Comparison of ENCODE assay signal across 19 mouse cellular contexts in genomic region chr5:88499781-88500180, GRCm38 (mm10). TPM values are rescaled to one million over a fixed set of nuclear protein-coding genes. Genes with fewer than 3 reads are reported as not detected.
DNase-seq lines count a peak whose midpoint lies in the region; ATAC-seq lines count a peak whose summit lies in the region.
"Had no signal": no experiment of that assay in that cellular context is flagged by ENCODE, and none has a peak within 500 bp of the region (broad histone marks: within the 10 kb centered on the region; RNA-seq: fewer than 3 reads in every experiment).

No protein-coding gene starts in this region.

- no peak overlapping the region for H3K4me3 ChIP-seq in heart, embryonic 16.5 days (ENCODE audit: low read length)
- H3K4me3 ChIP-seq: forebrain, embryonic 15.5 days; heart, embryonic 12.5 days; left cerebral cortex, adult 2 months; limb, embryonic 15.5 days; neural tube, embryonic 15.5 days had no signal

- ATAC-seq in heart, embryonic 16.5 days (replicated peaks; ENCODE audit: extremely low read depth, insufficient read depth, low FRiP score) = peak; percentile 84
- ATAC-seq in megakaryocyte progenitor cell, adult 5-6 weeks (replicated peaks; ENCODE audit: poor library complexity) = peak; percentile 65
- ATAC-seq in erythroblast, adult 5-6 weeks (replicated peaks; ENCODE audit: low FRiP score, poor library complexity, severe bottlenecking) = no peak
- ATAC-seq: forebrain, embryonic 15.5 days had no signal

- 76% methylated on average over 3 of the region's 3 CpGs for WGBS in heart, embryonic 16.5 days

- H3K36me3 ChIP-seq in heart, embryonic 16.5 days (ENCODE audit: control insufficient read depth, insufficient read depth) = no peaks in the 10 kb centered on the region
- H3K36me3 ChIP-seq: forebrain, embryonic 15.5 days; G1E; heart, embryonic 12.5 days; limb, embryonic 15.5 days; neural tube, embryonic 15.5 days had no signal

- no peak overlapping the region for H3K4me2 ChIP-seq in heart, embryonic 16.5 days (ENCODE audit: low read depth, low read length)
- H3K4me2 ChIP-seq: forebrain, embryonic 15.5 days; heart, embryonic 12.5 days; limb, embryonic 15.5 days; neural tube, embryonic 15.5 days had no signal

- no peak overlapping the region for H3K9ac ChIP-seq in heart, embryonic 16.5 days (ENCODE audit: low read length)
- H3K9ac ChIP-seq: forebrain, embryonic 15.5 days; heart, embryonic 12.5 days; limb, embryonic 15.5 days; neural tube, embryonic 15.5 days had no signal

- H3K9me3 ChIP-seq in heart, embryonic 16.5 days (replicated peaks; ENCODE audit: control insufficient read depth, low read length) = no peaks in the 10 kb centered on the region
- H3K9me3 ChIP-seq: forebrain, embryonic 15.5 days; G1E; heart, embryonic 12.5 days; limb, embryonic 15.5 days; neural tube, embryonic 15.5 days had no signal

- H3K27me3 ChIP-seq in heart, embryonic 16.5 days (ENCODE audit: control insufficient read depth, insufficient read depth, low read length) = no peaks in the 10 kb centered on the region
- H3K27me3 ChIP-seq: forebrain, embryonic 15.5 days; heart, embryonic 12.5 days; limb, embryonic 15.5 days; neural tube, embryonic 15.5 days had no signal

- no peaks in the 10 kb centered on the region for H3K4me1 ChIP-seq in heart, embryonic 16.5 days (ENCODE audit: control insufficient read depth, insufficient read depth, low read length)
- H3K4me1 ChIP-seq: forebrain, embryonic 15.5 days; heart, embryonic 12.5 days; limb, embryonic 15.5 days; neural tube, embryonic 15.5 days had no signal

- DNase-seq in heart, adult 8-10 months (ENCODE audit: low spot score) = no peak
- peak; percentile 12 for DNase-seq in urinary bladder, postnatal 14 days (ENCODE audit: low spot score)
- no peak for DNase-seq in urinary bladder, postnatal 25 days (ENCODE audit: low spot score)
- DNase-seq in left cerebral cortex, postnatal 36 days (ENCODE audit: low spot score in 2 of 2) = no peak
- no peak for DNase-seq in adrenal gland, adult 18-20 months (ENCODE audit: low spot score in 2 of 2)
- DNase-seq: gastrocnemius, postnatal 10 days; kidney, adult 8-10 months had no signal

- intact Hi-C loops in left cerebral cortex, postnatal 36 days (cut with DNase I) = no loop called here

- H3K27ac ChIP-seq in heart, embryonic 16.5 days (ENCODE audit: low read length) = no peak overlapping the region
- H3K27ac ChIP-seq: forebrain, embryonic 15.5 days; left cerebral cortex, adult 2 months; limb, embryonic 15.5 days; neural tube, embryonic 15.5 days had no signal

RNA-seq across cellular contexts. Expression of gene Enam, which starts 12.0 kb away (rescaled TPM):
- not detected in 2 replicates for polyA plus RNA-seq in heart, embryonic 16.5 days (2015; fragmentation: Nextera tagmentation; extraction: Ambion mirVana)
- total RNA-seq in heart, adult 8-10 months (2022) = not detected
- not detected in 2 replicates for total RNA-seq in megakaryocyte progenitor cell, adult 5-6 weeks (2015)
- not detected in 2 replicates for total RNA-seq in megakaryocyte progenitor cell, adult 5-6 weeks (2017)
- total RNA-seq in erythroblast, adult 5-6 weeks (2015; ENCODE audit: low replicate concordance) = not detected in 2 replicates
- not detected in 2 replicates for total RNA-seq in erythroblast, adult 5-6 weeks (2017; ENCODE audit: low replicate concordance)
- total RNA-seq in left cerebral cortex, postnatal 36 days (2021) = not detected
- total RNA-seq in adrenal gland, adult 18-20 months (2021) = not detected
- total RNA-seq: gastrocnemius, postnatal 10 days; left cerebral cortex, adult 2 months; midbrain, postnatal 0 days had no signal
- polyA plus RNA-seq: forebrain, embryonic 15.5 days; G1E; heart, embryonic 12.5 days; hindbrain, embryonic 11.5 days; midbrain, postnatal 0 days; neural tube, embryonic 15.5 days; testis, adult 2 months had no signal

RNA-seq across cellular contexts. Expression of gene Jchain, which starts 27.9 kb away (rescaled TPM):
- 0.14 and 0.33 TPM in 2 replicates for polyA plus RNA-seq in heart, embryonic 16.5 days (2015; fragmentation: Nextera tagmentation; extraction: Ambion mirVana)
- under 1 TPM in 3 of 4 experiments, not detected in 1; 0.22 to 0.63 (median 0.37) TPM for total RNA-seq in heart, adult 8-10 months (2022)
- 1.5 and 2.3 TPM in 2 replicates for total RNA-seq in megakaryocyte progenitor cell, adult 5-6 weeks (2015)
- total RNA-seq in megakaryocyte progenitor cell, adult 5-6 weeks (2017) = 0.84 and 3.3 TPM in 2 replicates
- 73.6 and 78.4 TPM in 2 replicates for total RNA-seq in erythroblast, adult 5-6 weeks (2015; ENCODE audit: low replicate concordance)
- 36.3 and 37.8 TPM in 2 replicates for total RNA-seq in erythroblast, adult 5-6 weeks (2017; ENCODE audit: low replicate concordance)
- under 1 TPM; 0.30 to 0.50 TPM for total RNA-seq in left cerebral cortex, postnatal 36 days (2021)
- 1 to 10 TPM in 1 of 2 experiments, under 1 TPM in 1; 0.66 to 4.7 TPM for total RNA-seq in adrenal gland, adult 18-20 months (2021)
- total RNA-seq: G1E had no signal
- polyA plus RNA-seq: G1E; hindbrain, embryonic 11.5 days had no signal

RNA-seq across cellular contexts. Expression of gene Ambn, which starts 44.0 kb away (rescaled TPM):
- polyA plus RNA-seq in heart, embryonic 16.5 days (2015; fragmentation: Nextera tagmentation; extraction: Ambion mirVana) = not detected in 2 replicates
- not detected for total RNA-seq in heart, adult 8-10 months (2022)
- total RNA-seq in megakaryocyte progenitor cell, adult 5-6 weeks (2015) = not detected in 2 replicates
- not detected in 2 replicates for total RNA-seq in megakaryocyte progenitor cell, adult 5-6 weeks (2017)
- not detected in 2 replicates for total RNA-seq in erythroblast, adult 5-6 weeks (2015; ENCODE audit: low replicate concordance)
- not detected in 2 replicates for total RNA-seq in erythroblast, adult 5-6 weeks (2017; ENCODE audit: low replicate concordance)
- not detected for total RNA-seq in left cerebral cortex, postnatal 36 days (2021)
- total RNA-seq in adrenal gland, adult 18-20 months (2021) = not detected
- total RNA-seq: G1E; gastrocnemius, postnatal 10 days; left cerebral cortex, adult 2 months; midbrain, postnatal 0 days had no signal
- polyA plus RNA-seq: G1E; heart, embryonic 12.5 days; hindbrain, embryonic 11.5 days; neural tube, embryonic 15.5 days had no signal

RNA-seq across cellular contexts. Expression of gene Utp3, which starts 54.5 kb away (rescaled TPM):
- polyA plus RNA-seq in heart, embryonic 16.5 days (2015; fragmentation: Nextera tagmentation; extraction: Ambion mirVana) = 48.5 and 53.8 TPM in 2 replicates
- 10 to 100 TPM; 17.8 to 25.6 (median 21.5) TPM for total RNA-seq in heart, adult 8-10 months (2022)
- total RNA-seq in megakaryocyte progenitor cell, adult 5-6 weeks (2015) = 87.9 and 92.8 TPM in 2 replicates
- total RNA-seq in megakaryocyte progenitor cell, adult 5-6 weeks (2017) = 55.1 and 71.4 TPM in 2 replicates
- 10.6 and 20.5 TPM in 2 replicates for total RNA-seq in erythroblast, adult 5-6 weeks (2015; ENCODE audit: low replicate concordance)
- 10.9 and 11.8 TPM in 2 replicates for total RNA-seq in erythroblast, adult 5-6 weeks (2017; ENCODE audit: low replicate concordance)
- total RNA-seq in left cerebral cortex, postnatal 36 days (2021) = 10 to 100 TPM; 24.5 to 25.1 TPM
- total RNA-seq in adrenal gland, adult 18-20 months (2021) = 10 to 100 TPM; 31.4 to 39.5 TPM

Comparison
In these comparisons a context has a peak if more than half of its experiments do, and no peak if none do; other contexts are left out.
1. RNA of gene Jchain, which starts 27.9 kb away (total RNA-seq): 36.3 to 78.4 TPM in erythroblast, adult 5-6 weeks; 0.66 to 4.7 TPM in adrenal gland, adult 18-20 months, 0.84 to 3.3 TPM in megakaryocyte progenitor cell, adult 5-6 weeks, 0.30 to 0.50 TPM in left cerebral cortex, postnatal 36 days and 0.22 to 0.63 TPM in heart, adult 8-10 months; every median in the first group is over 4 times any median in the second.